Mouse (Mus musculus): ENCODE measurements around the gene Aqp1.

DNA sequence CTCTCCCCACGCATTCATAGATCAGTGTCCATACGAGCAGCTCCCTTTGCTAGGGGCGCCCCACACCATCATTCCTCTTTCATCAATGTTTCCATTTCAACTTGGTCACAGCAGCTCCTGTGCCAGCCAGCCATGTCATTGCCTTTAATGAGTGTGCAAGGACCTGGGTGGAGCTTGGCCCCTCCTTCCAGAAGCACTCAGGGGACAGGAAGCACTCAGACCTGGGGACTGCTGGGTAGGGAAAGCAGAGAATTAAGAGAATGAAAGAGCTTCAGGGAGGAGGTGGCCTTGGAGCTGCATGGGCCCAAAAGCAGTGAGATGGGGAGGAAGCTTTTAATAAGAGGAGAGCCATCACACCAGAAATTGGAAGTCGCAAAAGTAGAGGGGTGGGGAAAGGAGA, 45.7 kb downstream of the Aqp1 start:
- TF ChIP-seq CTCF (IDR thresholded peaks at IDR 0.05; ENCODE audit: borderline replicate concordance, control insufficient read depth, extremely low read depth, insufficient read depth, low read length, poor library complexity) (no peak), POLR2A (IDR thresholded peaks at IDR 0.05; ENCODE audit: control insufficient read depth, extremely low read depth, insufficient read depth, low read length, poor library complexity) (no peak)
